Mouse (Mus musculus) naive thymus-derived CD4-positive, alpha-beta T cell, adult 5 months (primary cell): ENCODE measurements around the gene Sbno1. TPM values are rescaled to one million over a fixed set of nuclear protein-coding genes. Genes with fewer than 3 reads are reported as not detected.

Source experiments
- polyA plus RNA-seq: library from polyadenylated mRNA; unstranded; fragments of 100-300 nt; shearing (Covaris generic); gene quantifications from one replicate; pipeline ENCODE4 v1.2.1, GENCODE M21; 2017

Gene Sbno1
- polyA plus RNA-seq, result 126 TPM

DNA sequence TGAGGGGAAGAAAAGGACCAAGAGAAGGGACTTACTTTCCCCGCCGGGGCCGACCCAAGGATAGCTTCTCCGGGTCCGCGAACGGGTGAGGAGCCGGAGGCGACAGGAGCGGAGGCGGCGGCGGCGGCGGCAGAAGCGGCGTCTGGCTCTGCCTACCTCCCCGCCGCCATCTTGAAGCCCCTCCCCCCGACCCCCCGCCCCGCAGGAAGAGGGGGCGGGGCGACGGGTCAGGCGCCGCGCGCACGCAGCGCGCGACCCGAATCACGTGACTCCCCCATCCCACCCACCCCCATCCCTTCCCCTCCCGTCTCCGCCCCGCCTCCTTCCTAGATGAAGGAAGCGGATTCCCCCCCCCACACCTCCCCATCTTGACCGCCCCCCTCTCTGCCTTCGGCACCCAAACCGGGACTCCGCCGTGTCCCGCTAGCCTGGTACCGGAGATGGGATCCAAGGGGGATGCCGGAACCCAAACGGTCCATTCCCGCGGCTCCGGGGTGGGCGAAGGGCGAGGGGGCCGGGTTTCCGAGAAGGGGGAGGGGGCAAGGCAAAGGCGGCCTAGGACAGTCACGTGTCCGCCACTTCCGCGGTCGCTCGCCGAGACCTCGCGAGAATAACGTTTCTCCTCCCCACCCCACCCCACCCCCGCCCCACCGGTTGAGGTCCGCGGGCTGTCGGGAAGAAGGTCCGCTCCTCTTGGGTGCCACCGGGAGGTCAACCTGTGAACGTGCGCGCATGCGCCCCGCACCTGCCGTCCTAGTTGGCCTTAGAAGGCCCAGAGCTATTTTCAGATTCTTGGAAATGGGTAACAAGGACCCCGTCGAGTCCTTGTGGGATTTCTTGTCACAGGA lies at the start of gene Sbno1:
Sbno1 (minus strand) TSS at position 590 of the 848 bp plus-strand sequence.

DNA sequence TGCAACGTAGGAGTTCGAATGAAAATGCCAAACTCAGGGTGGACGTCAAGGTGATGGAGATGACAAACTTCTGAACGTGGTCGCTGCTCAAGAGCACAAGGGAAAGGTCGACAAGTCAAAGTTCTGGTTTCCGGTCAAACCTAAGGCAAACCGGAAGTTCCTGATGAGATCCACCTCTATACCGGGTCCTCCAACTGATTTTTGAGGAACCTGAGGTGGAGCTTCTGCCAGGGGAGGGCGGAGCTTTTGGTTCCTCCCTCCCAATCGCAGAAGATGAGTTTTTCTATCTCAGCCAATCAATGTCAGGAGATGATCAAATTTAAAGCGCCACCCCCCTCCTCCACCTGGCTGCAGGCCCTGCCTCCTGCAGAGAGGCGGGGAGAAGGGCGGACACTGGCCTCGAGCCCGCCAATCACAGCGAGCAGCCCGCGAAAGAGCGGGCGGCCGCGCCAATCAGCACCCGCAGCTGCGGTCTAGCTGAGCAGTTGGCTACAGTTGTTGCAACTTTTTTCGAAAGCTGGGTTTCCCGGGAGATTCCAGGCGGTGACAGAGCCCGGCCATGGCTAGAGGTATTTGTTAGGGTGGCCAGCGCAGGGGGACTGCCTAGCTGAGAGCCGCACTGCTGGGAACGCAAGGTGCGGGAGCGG lies 13.8 kb upstream of the Sbno1 start, which contains the start of gene Kmt5a:
Kmt5a (plus strand) TSS at position 484 of the 647 bp plus-strand sequence.

DNA sequence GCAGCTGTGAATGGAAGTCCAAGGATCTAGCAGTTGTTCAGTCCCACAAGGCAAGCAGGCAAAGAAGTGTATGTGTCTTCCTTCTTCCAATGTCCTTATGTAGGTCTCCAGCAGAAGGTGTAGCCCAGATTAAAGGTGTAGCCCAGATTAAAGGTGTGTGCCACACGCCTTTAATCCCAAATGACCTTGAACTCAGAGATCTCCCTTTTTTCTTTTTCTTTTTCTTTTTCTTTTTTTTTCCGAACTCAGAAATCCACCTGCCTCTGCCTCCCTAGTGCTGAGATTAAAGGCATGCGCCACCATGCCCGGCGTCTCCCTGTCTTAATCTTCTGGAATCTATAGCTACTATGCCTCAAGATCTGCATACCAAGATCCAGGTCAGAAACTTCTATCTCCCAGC lies 62.8 kb downstream of the Sbno1 start, which contains the start of gene Cdk2ap1:
Cdk2ap1 (minus strand) TSS at position 101 of the 400 bp plus-strand sequence.

DNA sequence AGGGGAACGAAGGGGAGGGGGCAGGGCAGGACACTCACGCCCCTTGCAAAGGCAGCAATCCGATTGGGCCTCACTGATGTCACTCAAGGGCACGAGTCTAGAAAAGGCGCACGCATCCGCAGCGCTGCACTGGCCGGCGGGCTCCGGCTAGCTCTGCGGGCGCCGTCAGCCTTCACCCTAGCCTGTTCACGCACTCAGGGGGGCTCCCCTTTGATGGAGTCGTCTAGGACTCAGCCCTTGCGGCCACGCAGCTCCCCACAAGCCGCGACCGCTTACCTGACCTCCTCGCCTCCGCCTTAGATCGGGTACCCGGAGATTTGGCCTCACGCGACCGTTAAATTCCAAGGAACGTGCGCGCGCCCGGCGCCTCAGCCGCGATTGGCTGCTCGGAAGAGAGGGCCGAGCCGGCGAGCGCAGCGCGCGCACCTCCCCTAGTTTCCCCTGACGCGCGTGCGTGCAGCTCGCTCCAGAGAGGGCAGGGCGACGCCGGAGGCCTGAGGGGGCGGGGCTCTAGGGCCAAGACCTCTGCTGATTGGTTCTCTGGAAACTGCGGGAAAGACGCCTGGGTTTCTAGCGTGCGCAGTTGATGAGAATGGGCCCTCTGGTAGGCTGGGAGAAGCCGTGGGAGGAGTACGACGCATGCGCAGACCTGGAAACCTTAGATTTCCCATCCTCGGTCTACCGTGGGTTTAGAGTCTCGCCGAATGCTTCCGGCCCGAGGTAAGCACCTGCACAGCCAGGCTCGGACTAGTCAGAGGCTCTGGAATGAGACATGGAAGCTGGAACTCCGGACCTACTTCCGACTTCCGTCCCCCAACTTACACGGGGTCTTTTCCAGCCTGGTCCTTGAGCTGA lies 98.1 kb downstream of the Sbno1 start, which contains the start of the genes Mphosph9 and 2810006K23Rik:
Mphosph9 (minus strand) TSS at position 463 of the 855 bp plus-strand sequence.
2810006K23Rik (plus strand) TSS at position 580 of the 855 bp plus-strand sequence.

Other genes starting within 250 kb of the Sbno1 start
- 17.8 TPM for gene Pitpnm2, start 176.2 kb downstream of the Sbno1 start, polyA plus RNA-seq
- 31.2 TPM for gene Mphosph9, start 98.0 kb downstream of the Sbno1 start, polyA plus RNA-seq
- 2.8 TPM for gene 2810006K23Rik, start 97.9 kb downstream of the Sbno1 start, polyA plus RNA-seq
- 100 TPM for gene Cdk2ap1, start 62.9 kb downstream of the Sbno1 start, polyA plus RNA-seq
- gene Kmt5a, start 13.9 kb upstream of the Sbno1 start, polyA plus RNA-seq, result 75.6 TPM
- gene Rilpl2, start 52.4 kb upstream of the Sbno1 start, polyA plus RNA-seq, result 21.3 TPM
- gene Snrnp35, start 57.1 kb upstream of the Sbno1 start, polyA plus RNA-seq, result 8.3 TPM
- 1.7 TPM for gene Rilpl1, start 105.4 kb upstream of the Sbno1 start, polyA plus RNA-seq
- gene Tmed2, start 114.7 kb upstream of the Sbno1 start, polyA plus RNA-seq, result 561 TPM
- 16.9 TPM for gene Ddx55, start 126.9 kb upstream of the Sbno1 start, polyA plus RNA-seq
- 35.9 TPM for gene Eif2b1, start 153.1 kb upstream of the Sbno1 start, polyA plus RNA-seq
- 19.7 TPM for gene Gtf2h3, start 153.1 kb upstream of the Sbno1 start, polyA plus RNA-seq
- 101 TPM for gene Atp6v0a2, start 202.6 kb upstream of the Sbno1 start, polyA plus RNA-seq